Mouse (Mus musculus) forebrain, embryonic 11.5 days (tissue): ENCODE measurements at regions not wholly inside any gene's neighbourhood (a gene's known extent, or its start where the extent isn't known, plus 50 kb on each side); places are given as distances from the start of the nearest gene placed in this dataset.
A peak's percentile ranks its signal among the peaks of the same experiment; 100 is the strongest.

ENCODE experiments used
- ATAC-seq: fragments of 200-750 bp; cut with Nextera tagmentation; replicated peaks from 2 replicates; pipeline ENCODE4 v1.8.0; 2017; ENCODE audit warnings: moderate TSS enrichment; ENCODE audit not compliant: low FRiP score
- DNase-seq: peaks from one replicate; pipeline ENCODE4 v3.0.0-alpha.2; 2017; ENCODE audit warnings: low spot score
- H3K27ac ChIP-seq: fragments of 300-500 bp; sonication (generic); 2 replicates; pipeline ENCODE4 v1.5.1; 2014; ENCODE audit warnings: low read depth, low read length
- H3K27me3 ChIP-seq: fragments of 300-500 bp; sonication (generic); 2 replicates; pipeline ENCODE4 v1.6.1; 2014; ENCODE audit warnings: mild to moderate bottlenecking, low read length, mixed read lengths; ENCODE audit not compliant: control insufficient read depth, insufficient read depth
- H3K36me3 ChIP-seq: fragments of 300-500 bp; sonication (generic); 2 replicates; pipeline ENCODE4 v1.6.1; 2014; ENCODE audit warnings: mild to moderate bottlenecking, low read length, moderate library complexity, mixed read lengths; ENCODE audit not compliant: control insufficient read depth, insufficient read depth
- H3K4me1 ChIP-seq: fragments of 300-500 bp; sonication (generic); replicated peaks from 2 replicates; pipeline ENCODE4 v1.6.1; 2014; ENCODE audit warnings: low read length, mixed read lengths; ENCODE audit not compliant: control insufficient read depth, insufficient read depth
- H3K4me2 ChIP-seq: fragments of 300-500 bp; sonication (generic); 2 replicates; pipeline ENCODE4 v1.6.1; 2014; ENCODE audit warnings: low read depth, mild to moderate bottlenecking, low read length, moderate library complexity, mixed read lengths; ENCODE audit not compliant: severe bottlenecking
- H3K4me3 ChIP-seq: fragments of 300-500 bp; sonication (generic); 2 replicates; pipeline ENCODE4 v1.5.1; 2014; ENCODE audit warnings: low read depth, low read length
- H3K9ac ChIP-seq: fragments of 300-500 bp; sonication (generic); 2 replicates; pipeline ENCODE4 v1.6.1; 2014; ENCODE audit warnings: low read length
- H3K9me3 ChIP-seq: fragments of 300-500 bp; sonication (generic); 2 replicates; pipeline ENCODE4 v1.6.1; 2016; ENCODE audit warnings: low read length, mixed read lengths; ENCODE audit not compliant: control insufficient read depth
- WGBS: fragments of 180-500 bp; shearing (Covaris S2); extraction: QIAGEN DNeasy Blood & Tissue Kit; methylation state at CpG from one replicate; pipeline ENCODE4 v1.1.7; 2014; 5-methylcytosine and 5-hydroxymethylcytosine counted together

- H3K27me3 ChIP-seq, result no peaks in the 10 kb centered on the region
- no peaks in the 10 kb centered on the region for H3K4me1 ChIP-seq
- no peaks in the 10 kb centered on the region for H3K9me3 ChIP-seq
- H3K9ac ChIP-seq, result no peak overlapping the region
- H3K27ac ChIP-seq, result no peak overlapping the region
- 72% methylated on average over 5 of the region's 5 CpGs for WGBS
- H3K36me3 ChIP-seq, result no peaks in the 10 kb centered on the region
- DNase-seq, result no peak
- ATAC-seq, result peak; percentile 36; the same call in 1 of the 2 replicates
- H3K4me3 ChIP-seq, result no peak overlapping the region
- no peak overlapping the region for H3K4me2 ChIP-seq
These were observed 911.4 kb upstream of the Adgrl2 start for GRCm38 (mm10) chr3:149901783-149902182.

GRCm38 (mm10) chr3:149876553-149876952 is 886.2 kb upstream of the Adgrl2 start:
- Histone ChIP-seq H3K4me3 (no peak overlapping the region), H3K4me2 (no peak overlapping the region), H3K9me3 (no peaks in the 10 kb centered on the region), H3K36me3 (no peaks in the 10 kb centered on the region), H3K4me1 (no peaks in the 10 kb centered on the region), H3K9ac (no peak overlapping the region), H3K27ac (no peak overlapping the region), H3K27me3 (no peaks in the 10 kb centered on the region)
- ATAC-seq (no peak), DNase-seq (no peak)
- 71% methylated on average over 1 of the region's 1 CpGs for WGBS

DNA sequence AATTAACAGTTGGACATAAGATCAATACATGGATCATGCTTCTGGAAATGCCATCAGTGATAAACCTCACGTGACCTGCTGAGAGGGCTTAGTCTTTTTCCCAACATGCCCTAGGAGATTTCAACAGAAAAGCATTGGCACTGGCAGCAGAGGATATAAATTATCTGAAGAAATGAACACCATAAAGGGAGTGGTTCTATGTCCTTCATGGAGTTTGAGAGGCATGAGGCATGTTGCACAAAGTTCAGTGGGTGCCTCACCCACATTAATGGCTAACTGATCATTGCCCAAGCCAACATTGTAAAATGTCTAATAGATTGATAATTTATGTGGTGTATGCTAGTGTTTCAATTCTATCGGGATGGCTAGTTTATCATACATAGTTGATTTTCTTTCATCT is 875.6 kb upstream of the Adgrl2 start:
- 87% methylated on average over 2 of the region's 2 CpGs for WGBS
- Histone ChIP-seq H3K27me3 (no peaks in the 10 kb centered on the region), H3K36me3 (no peaks in the 10 kb centered on the region), H3K4me1 (no peaks in the 10 kb centered on the region), H3K27ac (no peak overlapping the region), H3K4me3 (no peak overlapping the region), H3K9ac (no peak overlapping the region), H3K4me2 (no peak overlapping the region), H3K9me3 (no peaks in the 10 kb centered on the region)
- ATAC-seq (no peak), DNase-seq (no peak)

DNA sequence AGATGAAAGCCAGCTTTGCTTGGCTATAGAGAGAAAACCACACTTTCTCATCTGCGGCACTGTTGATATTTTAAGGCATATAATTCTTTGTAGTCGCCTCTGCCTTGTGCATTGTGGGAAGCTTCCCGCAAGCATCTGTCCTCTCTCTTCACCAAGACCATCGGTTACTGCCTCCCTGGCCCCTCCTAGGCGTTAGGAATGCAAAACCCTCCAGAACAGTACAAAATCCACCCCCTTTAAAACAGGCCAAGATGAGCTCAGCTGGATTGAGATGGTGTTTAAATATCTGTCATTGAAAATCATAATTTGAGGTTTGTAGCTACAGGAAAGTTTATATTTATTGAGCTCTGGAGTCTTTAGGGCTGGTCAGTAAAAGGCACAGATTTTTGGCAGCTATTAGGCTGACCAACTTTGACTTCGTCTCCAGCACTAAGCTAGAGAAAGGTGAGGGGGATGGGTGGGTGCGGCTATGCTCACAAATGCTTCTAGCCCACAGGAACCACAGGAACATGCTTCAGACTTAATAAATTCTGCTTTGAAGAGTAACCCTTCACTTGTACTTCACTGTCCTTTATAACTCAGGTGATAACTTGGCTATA is 856.7 kb upstream of the Adgrl2 start:
- no peaks in the 10 kb centered on the region for H3K9me3 ChIP-seq
- H3K36me3 ChIP-seq, result no peaks in the 10 kb centered on the region
- H3K4me3 ChIP-seq, result no peak overlapping the region
- H3K4me2 ChIP-seq, result no peak overlapping the region
- 73% methylated on average over 7 of the region's 7 CpGs for WGBS
- DNase-seq (no peak), ATAC-seq (no peak)
- H3K4me1 ChIP-seq, result peaks cover 5% of the 10 kb centered on the region; the same call in 1 of the 2 replicates
- H3K27ac ChIP-seq, result no peak overlapping the region
- no peak overlapping the region for H3K9ac ChIP-seq
- no peaks in the 10 kb centered on the region for H3K27me3 ChIP-seq

GRCm38 (mm10) chr3:149845826-149846486 is 855.6 kb upstream of the Adgrl2 start:
- Histone ChIP-seq H3K4me1 (peaks cover 5% of the 10 kb centered on the region; the same call in 1 of the 2 replicates), H3K9ac (no peak overlapping the region), H3K27ac (no peak overlapping the region), H3K36me3 (no peaks in the 10 kb centered on the region), H3K4me3 (no peak overlapping the region), H3K9me3 (no peaks in the 10 kb centered on the region), H3K27me3 (no peaks in the 10 kb centered on the region), H3K4me2 (no peak overlapping the region)
- DNase-seq, result no peak
- ATAC-seq, result no peak
- 56% methylated on average over 3 of the region's 3 CpGs for WGBS

- no peak overlapping the region for H3K9ac ChIP-seq
- WGBS, result 13% methylated on average over 18 of the region's 18 CpGs
- peak; percentile 67 for ATAC-seq
These were observed 854.9 kb upstream of the Adgrl2 start for GRCm38 (mm10) chr3:149845083-149845825.

GRCm38 (mm10) chr3:149837921-149838320 is 847.6 kb upstream of the Adgrl2 start:
- H3K9me3 ChIP-seq, result no peaks in the 10 kb centered on the region
- H3K27me3 ChIP-seq, result no peaks in the 10 kb centered on the region
- H3K9ac ChIP-seq, result no peak overlapping the region
- no peak overlapping the region for H3K4me2 ChIP-seq
- no peak overlapping the region for H3K27ac ChIP-seq
- no peaks in the 10 kb centered on the region for H3K36me3 ChIP-seq
- ATAC-seq, result no peak
- H3K4me1 ChIP-seq, result peaks cover 3% of the 10 kb centered on the region; the same call in 1 of the 2 replicates
- DNase-seq, result no peak
- H3K4me3 ChIP-seq, result no peak overlapping the region

More at GRCm38 (mm10) chr3:149845083-149845825, 854.9 kb upstream of the Adgrl2 start:
- H3K4me2 ChIP-seq, result peak overlapping the region; percentile 40; the same call in 1 of the 2 replicates
- H3K4me1 ChIP-seq, result peaks cover 5% of the 10 kb centered on the region; the same call in 1 of the 2 replicates
- peak; percentile 57 for DNase-seq
- no peaks in the 10 kb centered on the region for H3K9me3 ChIP-seq
- no peaks in the 10 kb centered on the region for H3K27me3 ChIP-seq
- no peak overlapping the region for H3K27ac ChIP-seq
- no peaks in the 10 kb centered on the region for H3K36me3 ChIP-seq
- H3K4me3 ChIP-seq, result no peak overlapping the region

DNA sequence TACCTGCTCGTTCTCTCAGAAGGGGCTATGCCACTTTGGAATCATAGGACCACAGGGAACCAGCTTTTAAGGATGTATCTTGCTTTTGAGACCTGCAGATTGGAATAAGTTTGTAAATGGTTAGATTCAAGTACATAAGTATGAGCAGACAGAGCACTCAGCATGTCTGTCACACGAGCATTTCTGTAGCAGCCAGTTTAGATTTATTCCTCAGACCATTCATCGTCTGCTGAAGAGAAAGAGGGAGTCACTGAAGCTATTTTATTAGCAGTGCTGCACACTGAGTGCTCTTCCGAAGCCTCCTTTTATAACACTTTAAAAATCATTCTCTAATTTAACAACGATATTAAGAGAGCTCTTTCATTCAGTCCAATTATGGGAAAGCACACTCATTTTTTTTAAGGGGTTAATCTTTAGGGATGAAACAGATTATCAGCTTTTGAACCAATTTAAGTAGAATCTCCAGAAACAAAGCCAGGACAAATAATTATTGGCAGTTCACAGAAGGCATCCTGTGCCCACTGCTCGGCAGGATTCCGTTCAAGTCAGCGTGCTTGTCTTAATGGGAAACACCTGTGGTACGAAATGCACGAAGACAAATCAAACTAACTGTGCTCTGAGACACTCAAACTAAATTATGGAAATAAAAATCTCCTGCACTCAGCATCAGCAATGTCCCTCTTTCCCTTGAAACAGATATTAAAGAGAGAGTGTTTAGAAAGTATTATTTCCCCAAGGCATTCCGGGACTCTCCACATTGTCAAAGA is 846.3 kb upstream of the Adgrl2 start:
- H3K4me2 ChIP-seq, result peak overlapping the region; percentile 12; the same call in 1 of the 2 replicates
- peaks cover 3% of the 10 kb centered on the region; the same call in 1 of the 2 replicates for H3K4me1 ChIP-seq
- 13% methylated on average over 11 of the region's 11 CpGs for WGBS
- no peaks in the 10 kb centered on the region for H3K36me3 ChIP-seq
- H3K27ac ChIP-seq, result no peak overlapping the region
- H3K4me3 ChIP-seq, result no peak overlapping the region
- ATAC-seq (peak; percentile 49; the same call in 1 of the 2 replicates), DNase-seq (no peak)
- H3K27me3 ChIP-seq, result no peaks in the 10 kb centered on the region
- no peaks in the 10 kb centered on the region for H3K9me3 ChIP-seq
- no peak overlapping the region for H3K9ac ChIP-seq
